In genomic region chr5:50406520-50406919, GRCm38 (mm10) we compare ENCODE assay signal across 17 mouse cellular contexts.
DNase-seq lines count a peak whose midpoint lies in the region; ATAC-seq and TF ChIP-seq lines count a peak whose summit lies in the region.
"Had no signal": no experiment of that assay in that cellular context is flagged by ENCODE, and none has a peak within 500 bp of the region (broad histone marks: within the 10 kb centered on the region; RNA-seq: fewer than 3 reads in every experiment).

No protein-coding gene starts in this region.

- TF ChIP-seq POLR2A in brain, embryonic 14.5 days (IDR thresholded peaks at IDR 0.05; ENCODE audit: borderline replicate concordance, extremely low read depth, insufficient read depth, insufficient read length, poor library complexity, severe bottlenecking) = no peak

- 67% methylated on average over 3 of the region's 3 CpGs for WGBS in midbrain, embryonic 11.5 days
- WGBS in midbrain, embryonic 16.5 days = 43% methylated on average over 3 of the region's 3 CpGs
- WGBS in forebrain, embryonic 15.5 days = 24% methylated on average over 3 of the region's 3 CpGs
- WGBS in midbrain, embryonic 15.5 days = 42% methylated on average over 3 of the region's 3 CpGs
- 68% methylated on average over 3 of the region's 3 CpGs for WGBS in liver, embryonic 12.5 days (ENCODE audit: insufficient replicate concordance)

- H3K27me3 ChIP-seq in midbrain, embryonic 11.5 days (ENCODE audit: control insufficient read depth, insufficient read depth, low read length) = no peaks in the 10 kb centered on the region
- H3K27me3 ChIP-seq in midbrain, embryonic 16.5 days (ENCODE audit: control insufficient read depth, insufficient read depth, low read depth, low read length) = no peaks in the 10 kb centered on the region
- no peaks in the 10 kb centered on the region for H3K27me3 ChIP-seq in forebrain, embryonic 15.5 days
- H3K27me3 ChIP-seq in midbrain, embryonic 15.5 days (replicated peaks) = no peaks in the 10 kb centered on the region
- no peaks in the 10 kb centered on the region for H3K27me3 ChIP-seq in liver, embryonic 12.5 days (replicated peaks)
- H3K27me3 ChIP-seq: embryonic facial prominence, embryonic 12.5 days; heart, embryonic 12.5 days; intestine, embryonic 15.5 days had no signal

- ATAC-seq in midbrain, embryonic 11.5 days (ENCODE audit: low FRiP score) = peak; percentile 61
- ATAC-seq in midbrain, embryonic 16.5 days = no peak
- peak; percentile 70 for ATAC-seq in forebrain, embryonic 15.5 days (replicated peaks)
- ATAC-seq in midbrain, embryonic 15.5 days (replicated peaks) = peak; percentile 37; the same call in 1 of the 2 replicates
- ATAC-seq in liver, embryonic 12.5 days = no peak
- ATAC-seq: intestine, embryonic 15.5 days had no signal

- no peaks in the 10 kb centered on the region for H3K4me1 ChIP-seq in midbrain, embryonic 11.5 days (ENCODE audit: control insufficient read depth, insufficient read depth, low read length)
- no peaks in the 10 kb centered on the region for H3K4me1 ChIP-seq in midbrain, embryonic 16.5 days (ENCODE audit: control insufficient read depth, insufficient read depth, low read length)
- H3K4me1 ChIP-seq in forebrain, embryonic 15.5 days = no peaks in the 10 kb centered on the region
- H3K4me1 ChIP-seq in midbrain, embryonic 15.5 days = no peaks in the 10 kb centered on the region
- H3K4me1 ChIP-seq in liver, embryonic 12.5 days = no peaks in the 10 kb centered on the region
- H3K4me1 ChIP-seq: embryonic facial prominence, embryonic 12.5 days; heart, embryonic 12.5 days; hindbrain, embryonic 10.5 days; intestine, embryonic 15.5 days had no signal

- no peak overlapping the region for H3K4me3 ChIP-seq in midbrain, embryonic 11.5 days (ENCODE audit: low read depth, low read length)
- H3K4me3 ChIP-seq in midbrain, embryonic 16.5 days (ENCODE audit: low read depth, low read length) = no peak overlapping the region
- H3K4me3 ChIP-seq in forebrain, embryonic 15.5 days = no peak overlapping the region
- no peak overlapping the region for H3K4me3 ChIP-seq in midbrain, embryonic 15.5 days
- H3K4me3 ChIP-seq in liver, embryonic 12.5 days = no peak overlapping the region
- H3K4me3 ChIP-seq: embryonic facial prominence, embryonic 12.5 days; heart, adult 2 months; heart, embryonic 12.5 days; hindbrain, embryonic 10.5 days; intestine, embryonic 15.5 days had no signal

- H3K4me2 ChIP-seq in midbrain, embryonic 11.5 days = no peak overlapping the region
- H3K4me2 ChIP-seq in midbrain, embryonic 16.5 days (ENCODE audit: low read length) = no peak overlapping the region
- H3K4me2 ChIP-seq in forebrain, embryonic 15.5 days (replicated peaks) = no peak overlapping the region
- H3K4me2 ChIP-seq in midbrain, embryonic 15.5 days = no peak overlapping the region
- H3K4me2 ChIP-seq in liver, embryonic 12.5 days = no peak overlapping the region
- H3K4me2 ChIP-seq: embryonic facial prominence, embryonic 12.5 days; heart, embryonic 12.5 days; hindbrain, embryonic 14.5 days; intestine, embryonic 15.5 days had no signal

- no peak overlapping the region for H3K9ac ChIP-seq in midbrain, embryonic 11.5 days (ENCODE audit: low read length)
- no peak overlapping the region for H3K9ac ChIP-seq in midbrain, embryonic 16.5 days (ENCODE audit: low read depth, low read length)
- H3K9ac ChIP-seq in forebrain, embryonic 15.5 days (replicated peaks) = no peak overlapping the region
- H3K9ac ChIP-seq in midbrain, embryonic 15.5 days = no peak overlapping the region
- H3K9ac ChIP-seq in liver, embryonic 12.5 days = no peak overlapping the region
- H3K9ac ChIP-seq: embryonic facial prominence, embryonic 12.5 days; heart, embryonic 12.5 days; hindbrain, embryonic 14.5 days; intestine, embryonic 15.5 days had no signal

- no peak for DNase-seq in midbrain, embryonic 11.5 days (ENCODE audit: low spot score, missing footprints)
- peak; percentile 75 for DNase-seq in brain, embryonic 14.5 days (ENCODE audit: low read depth)
- no peak for DNase-seq in left cerebral cortex, adult 18-20 months (ENCODE audit: low spot score in 2 of 2)
- DNase-seq: adrenal gland, postnatal 14 days; cerebellum, adult 2 months; cerebellum, postnatal 14 days; gastrocnemius, postnatal 10 days; heart, adult 2 months had no signal

- no peak for TF ChIP-seq CTCF in brain, embryonic 14.5 days (IDR thresholded peaks at IDR 0.05; ENCODE audit: borderline replicate concordance, extremely low read depth, insufficient read depth, insufficient read length)

- no peak overlapping the region for H3K27ac ChIP-seq in midbrain, embryonic 11.5 days (ENCODE audit: low read depth, low read length)
- H3K27ac ChIP-seq in midbrain, embryonic 16.5 days (ENCODE audit: low read length) = no peak overlapping the region
- no peak overlapping the region for H3K27ac ChIP-seq in forebrain, embryonic 15.5 days (replicated peaks)
- no peak overlapping the region for H3K27ac ChIP-seq in midbrain, embryonic 15.5 days
- no peak overlapping the region for H3K27ac ChIP-seq in liver, embryonic 12.5 days
- H3K27ac ChIP-seq: embryonic facial prominence, embryonic 12.5 days; heart, adult 2 months; hindbrain, embryonic 10.5 days; hindbrain, embryonic 14.5 days; intestine, embryonic 15.5 days had no signal

- no peaks in the 10 kb centered on the region for H3K36me3 ChIP-seq in midbrain, embryonic 11.5 days (ENCODE audit: control insufficient read depth, insufficient read depth, low read length)
- H3K36me3 ChIP-seq in midbrain, embryonic 16.5 days (ENCODE audit: control insufficient read depth, insufficient read depth, low read length) = no peaks in the 10 kb centered on the region
- H3K36me3 ChIP-seq in forebrain, embryonic 15.5 days = no peaks in the 10 kb centered on the region
- H3K36me3 ChIP-seq in midbrain, embryonic 15.5 days (replicated peaks) = no peaks in the 10 kb centered on the region
- H3K36me3 ChIP-seq in liver, embryonic 12.5 days = no peaks in the 10 kb centered on the region
- H3K36me3 ChIP-seq: embryonic facial prominence, embryonic 12.5 days; heart, embryonic 12.5 days; hindbrain, embryonic 10.5 days; intestine, embryonic 15.5 days had no signal

- no peaks in the 10 kb centered on the region for H3K9me3 ChIP-seq in midbrain, embryonic 11.5 days (ENCODE audit: control insufficient read depth, low read length)
- no peaks in the 10 kb centered on the region for H3K9me3 ChIP-seq in midbrain, embryonic 16.5 days (replicated peaks; ENCODE audit: control insufficient read depth, low read length, poor library complexity, severe bottlenecking)
- no peaks in the 10 kb centered on the region for H3K9me3 ChIP-seq in forebrain, embryonic 15.5 days
- no peaks in the 10 kb centered on the region for H3K9me3 ChIP-seq in midbrain, embryonic 15.5 days
- no peaks in the 10 kb centered on the region for H3K9me3 ChIP-seq in liver, embryonic 12.5 days (replicated peaks)
- H3K9me3 ChIP-seq: embryonic facial prominence, embryonic 12.5 days; heart, embryonic 12.5 days; hindbrain, embryonic 10.5 days; intestine, embryonic 15.5 days had no signal

Comparison
In these comparisons a context has a peak if more than half of its experiments do, and no peak if none do; other contexts are left out.
1. ATAC-seq: peak in midbrain, embryonic 11.5 days (single experiment), forebrain, embryonic 15.5 days (single experiment) and midbrain, embryonic 15.5 days (single experiment); none in midbrain, embryonic 16.5 days (single experiment) and liver, embryonic 12.5 days (single experiment).